Mouse (Mus musculus) megakaryocyte, embryonic 14.5 days (primary cell): ENCODE data around the gene Ctsd.

Experiments used
- FLI1 ChIP-seq: IDR thresholded peaks from 2 replicates; pipeline ENCODE4 v1.6.1; 2012; ENCODE audit warnings: low read length, inconsistent platforms, mixed read lengths
- GATA1 ChIP-seq: IDR thresholded peaks from 3 replicates; pipeline ENCODE4 v1.6.1; 2012; ENCODE audit warnings: mixed read lengths, low read length, inconsistent platforms, borderline replicate concordance

DNA sequence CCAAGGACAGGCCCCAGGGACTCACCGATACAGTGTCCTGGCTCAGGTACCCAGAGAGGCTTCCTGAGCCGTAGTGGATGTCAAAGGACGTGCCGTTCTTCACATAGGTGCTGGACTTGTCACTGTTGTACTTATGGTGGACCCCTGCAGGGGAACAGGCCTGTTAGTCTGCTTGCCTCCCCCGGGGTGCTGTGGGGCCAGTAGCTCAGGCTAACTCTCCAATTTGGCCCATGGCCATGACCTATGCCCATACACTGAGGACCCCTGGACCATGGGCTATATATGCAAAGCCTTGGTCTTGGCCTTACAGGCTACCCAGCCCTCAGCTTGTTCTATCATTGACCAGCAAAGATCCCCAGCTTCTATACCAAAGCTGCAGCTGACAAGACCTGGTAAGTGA lies 5.3 kb downstream of the Ctsd start, which contains the start of gene Gm49369:
- no peak for TF ChIP-seq GATA1
- no peak for TF ChIP-seq FLI1
